In the genomic region with DNA sequence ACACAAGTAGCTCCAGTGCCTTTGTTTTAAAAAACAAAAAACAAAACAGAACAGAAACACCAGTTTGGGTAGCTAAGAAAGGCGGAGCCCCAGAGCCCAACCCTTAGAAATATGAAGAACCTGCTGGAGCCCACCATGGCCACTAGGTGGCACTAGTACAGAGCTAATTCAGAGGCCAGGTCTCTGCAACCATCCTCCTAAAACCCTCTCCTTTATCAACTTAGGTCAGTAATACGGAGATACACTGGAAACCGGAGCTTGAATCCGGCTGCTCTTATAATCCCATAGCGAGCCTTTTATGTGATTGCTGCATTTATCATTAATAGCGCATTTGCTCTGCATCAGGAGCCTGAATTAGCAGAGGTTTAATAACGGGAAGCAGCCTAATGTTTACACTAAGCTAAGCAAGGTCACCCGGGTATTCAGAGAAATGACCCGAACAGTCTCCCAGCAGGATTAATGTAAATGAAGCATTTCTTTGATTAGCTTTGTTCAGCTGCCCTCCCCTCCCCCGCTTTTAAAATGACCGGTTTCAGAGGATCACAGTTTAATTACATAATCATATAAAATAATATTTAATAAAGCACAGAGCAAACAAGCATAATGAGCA, we compare ENCODE assay signal across 8 mouse cellular contexts. TPM values are rescaled to one million over a fixed set of nuclear protein-coding genes. Genes with fewer than 3 reads are reported as not detected.
DNase-seq lines count a peak whose midpoint lies in the region; ATAC-seq and TF ChIP-seq lines count a peak whose summit lies in the region.

No protein-coding gene starts in this region.

- no peak overlapping the region for H3K9ac ChIP-seq in kidney, embryonic 14.5 days (ENCODE audit: low read depth, low read length)
- H3K9ac ChIP-seq in limb, embryonic 14.5 days (ENCODE audit: low read depth, low read length, severe bottlenecking) = no peak overlapping the region
- peak overlapping the region; percentile 45 for H3K9ac ChIP-seq in midbrain, embryonic 15.5 days

- no peaks in the 10 kb centered on the region for H3K36me3 ChIP-seq in heart, embryonic 10.5 days
- no peaks in the 10 kb centered on the region for H3K36me3 ChIP-seq in kidney, embryonic 14.5 days (ENCODE audit: control insufficient read depth, insufficient read depth, low read length)
- H3K36me3 ChIP-seq in limb, embryonic 14.5 days (ENCODE audit: control insufficient read depth, insufficient read depth, low read length) = no peaks in the 10 kb centered on the region
- no peaks in the 10 kb centered on the region for H3K36me3 ChIP-seq in midbrain, embryonic 15.5 days (replicated peaks)

- TF ChIP-seq POLR2A in embryonic fibroblast, embryonic 13.5 days (IDR thresholded peaks at IDR 0.05; ENCODE audit: low read depth, low read length) = no peak
- no peak for TF ChIP-seq POLR2A in limb, embryonic 14.5 days (IDR thresholded peaks at IDR 0.05; ENCODE audit: borderline replicate concordance, extremely low read depth, insufficient read depth, insufficient read length)

- H3K9me3 ChIP-seq in heart, embryonic 10.5 days = no peaks in the 10 kb centered on the region
- H3K9me3 ChIP-seq in kidney, embryonic 14.5 days (ENCODE audit: control insufficient read depth, low read length) = no peaks in the 10 kb centered on the region
- H3K9me3 ChIP-seq in limb, embryonic 14.5 days (ENCODE audit: control insufficient read depth, low read length) = no peaks in the 10 kb centered on the region
- H3K9me3 ChIP-seq in midbrain, embryonic 15.5 days = no peaks in the 10 kb centered on the region

- peaks cover 8% of the 10 kb centered on the region; the same call in 1 of the 2 replicates for H3K27me3 ChIP-seq in heart, embryonic 10.5 days (ENCODE audit: insufficient read depth, poor library complexity, severe bottlenecking)
- H3K27me3 ChIP-seq in kidney, embryonic 14.5 days (ENCODE audit: control insufficient read depth, insufficient read depth, low read length) = no peaks in the 10 kb centered on the region
- H3K27me3 ChIP-seq in limb, embryonic 14.5 days (ENCODE audit: control insufficient read depth, insufficient read depth, low read length) = no peaks in the 10 kb centered on the region
- H3K27me3 ChIP-seq in midbrain, embryonic 15.5 days (replicated peaks) = no peaks in the 10 kb centered on the region

- peak; percentile 80 for ATAC-seq in kidney, embryonic 14.5 days (ENCODE audit: low FRiP score, low TSS enrichment)
- peak; percentile 67 for ATAC-seq in limb, embryonic 14.5 days (ENCODE audit: low FRiP score, low read depth)
- peak; percentile 89 for ATAC-seq in midbrain, embryonic 15.5 days (replicated peaks)

- WGBS in heart, embryonic 10.5 days = 4% methylated on average over 11 of the region's 11 CpGs
- WGBS in kidney, embryonic 14.5 days = 3% methylated on average over 11 of the region's 11 CpGs
- WGBS in limb, embryonic 14.5 days = 3% methylated on average over 11 of the region's 11 CpGs
- 2% methylated on average over 11 of the region's 11 CpGs for WGBS in midbrain, embryonic 15.5 days

- H3K4me3 ChIP-seq in embryonic fibroblast, embryonic 13.5 days (ENCODE audit: insufficient read depth, low read length) = peak overlapping the region; percentile 26; the same call in 1 of the 2 replicates
- H3K4me3 ChIP-seq in heart, embryonic 10.5 days = peak overlapping the region; percentile 54
- H3K4me3 ChIP-seq in kidney, embryonic 14.5 days (ENCODE audit: low read length) = peak overlapping the region; percentile 25; the same call in 1 of the 2 replicates
- H3K4me3 ChIP-seq in limb, embryonic 14.5 days (replicated peaks; ENCODE audit: low read length) = peak overlapping the region; percentile 23
- H3K4me3 ChIP-seq in midbrain, embryonic 15.5 days = peak overlapping the region; percentile 31

- H3K4me1 ChIP-seq in embryonic fibroblast, embryonic 13.5 days (ENCODE audit: control insufficient read depth, insufficient read depth, low read length) = peaks cover 13% of the 10 kb centered on the region
- peaks cover 19% of the 10 kb centered on the region for H3K4me1 ChIP-seq in heart, embryonic 10.5 days
- peaks cover 5% of the 10 kb centered on the region for H3K4me1 ChIP-seq in kidney, embryonic 14.5 days (ENCODE audit: control insufficient read depth, insufficient read depth, low read length)
- H3K4me1 ChIP-seq in limb, embryonic 14.5 days (ENCODE audit: control insufficient read depth, insufficient read depth, low read length) = peaks cover 15% of the 10 kb centered on the region
- peaks cover 31% of the 10 kb centered on the region for H3K4me1 ChIP-seq in midbrain, embryonic 15.5 days

- peak; percentile 55 for DNase-seq in CD4-positive helper T cell, adult 2 months (ENCODE audit: low read depth, low spot score)
- DNase-seq in brain, adult 2 months (ENCODE audit: low read depth, low spot score) = peak; percentile 90
- DNase-seq in heart, embryonic 10.5 days (ENCODE audit: low spot score) = peak; percentile 83
- DNase-seq in limb, embryonic 14.5 days (ENCODE audit: low spot score) = peak; percentile 89
- peak; percentile 17 to 47 for DNase-seq in spleen, postnatal 14 days (ENCODE audit: low spot score in 2 of 2)

- peak overlapping the region; percentile 47 for H3K4me2 ChIP-seq in kidney, embryonic 14.5 days (replicated peaks; ENCODE audit: low read depth, low read length)
- peak overlapping the region; percentile 49 for H3K4me2 ChIP-seq in limb, embryonic 14.5 days (replicated peaks; ENCODE audit: low read depth, low read length, severe bottlenecking)
- H3K4me2 ChIP-seq in midbrain, embryonic 15.5 days = peak overlapping the region; percentile 57

- H3K27ac ChIP-seq in embryonic fibroblast, embryonic 13.5 days (ENCODE audit: insufficient read depth, low read length) = 0 out of 2 replicates have a peak overlapping the region, but pooled peaks have one; percentile 38
- peak overlapping the region; percentile 67 for H3K27ac ChIP-seq in heart, embryonic 10.5 days
- no peak overlapping the region for H3K27ac ChIP-seq in kidney, embryonic 14.5 days (ENCODE audit: low read depth, low read length)
- H3K27ac ChIP-seq in limb, embryonic 14.5 days (replicated peaks; ENCODE audit: low read depth, low read length) = no peak overlapping the region
- peak overlapping the region; percentile 80 for H3K27ac ChIP-seq in midbrain, embryonic 15.5 days

- no peak for TF ChIP-seq CTCF in embryonic fibroblast, embryonic 13.5 days (IDR thresholded peaks at IDR 0.05; ENCODE audit: borderline replicate concordance, insufficient read depth, low read length)

RNA-seq across cellular contexts. Expression of a gene that starts 53.9 kb away (rescaled TPM):
- polyA plus RNA-seq in embryonic fibroblast, embryonic 13.5 days (2011; ENCODE audit: insufficient read length, low read depth, missing spikeins) = not detected in 2 replicates
- polyA plus RNA-seq in heart, embryonic 10.5 days (2016; fragmentation: Nextera tagmentation; extraction: Ambion mirVana) = not detected in 2 replicates
- not detected in 2 replicates for polyA plus RNA-seq in kidney, embryonic 14.5 days (2014; fragmentation: Nextera tagmentation; extraction: Ambion mirVana)
- polyA plus RNA-seq in limb, embryonic 14.5 days (2012; rRNA removed) = not detected in 2 replicates
- not detected in 2 replicates for polyA plus RNA-seq in limb, embryonic 14.5 days (2014; fragmentation: Nextera tagmentation; extraction: Ambion mirVana)
- polyA plus RNA-seq in midbrain, embryonic 15.5 days (2015; fragmentation: Nextera tagmentation; extraction: Ambion mirVana) = not detected in 2 replicates

Comparison
In these comparisons a context has a peak if more than half of its experiments do, and no peak if none do; other contexts are left out.
1. DNase-seq: peak in every context shown above with its lines; median percentile 90 in brain, adult 2 months; 89 in limb, embryonic 14.5 days; 83 in heart, embryonic 10.5 days; 55 in CD4-positive helper T cell, adult 2 months; 32 in spleen, postnatal 14 days.
2. H3K27ac ChIP-seq: peak in embryonic fibroblast, embryonic 13.5 days (single experiment), heart, embryonic 10.5 days (single experiment) and midbrain, embryonic 15.5 days (single experiment); none in kidney, embryonic 14.5 days (single experiment) and limb, embryonic 14.5 days (single experiment).
3. Peak in every context shown above with its lines, with median percentiles within 50 percentile points of each other: H3K4me3 ChIP-seq, ATAC-seq and H3K4me2 ChIP-seq.